Mouse (Mus musculus): Measurements from ENCODE around the gene Ube2f.

- TF ChIP-seq POLR2A (IDR thresholded peaks at IDR 0.05; ENCODE audit: low read depth, low read length) (no peak), CTCF (IDR thresholded peaks at IDR 0.05; ENCODE audit: extremely low read depth, insufficient read length, insufficient replicate concordance, low read depth, low read length) (no peak)
Measured at GRCm38 (mm10) chr1:91278410-91279119, 28.5 kb downstream of the Ube2f start.

All from small intestine, adult 2 months (tissue).